Mouse (Mus musculus) E14TG2a.4 (cell line): Measurements from ENCODE around the gene Tmem178b.

Experiments used
- CTCF ChIP-seq: conservative IDR thresholded peaks from 2 replicates; pipeline ENCODE4 v1.5.1; 2014; ENCODE audit warnings: low read length
- NANOG ChIP-seq: IDR thresholded peaks from 2 replicates; pipeline ENCODE4 v1.6.1; 2014; ENCODE audit warnings: borderline replicate concordance, low read length, mixed read lengths
- POU5F1 ChIP-seq: IDR thresholded peaks from 2 replicates; pipeline ENCODE4 v1.6.1; 2014; ENCODE audit warnings: low read length, borderline replicate concordance

DNA sequence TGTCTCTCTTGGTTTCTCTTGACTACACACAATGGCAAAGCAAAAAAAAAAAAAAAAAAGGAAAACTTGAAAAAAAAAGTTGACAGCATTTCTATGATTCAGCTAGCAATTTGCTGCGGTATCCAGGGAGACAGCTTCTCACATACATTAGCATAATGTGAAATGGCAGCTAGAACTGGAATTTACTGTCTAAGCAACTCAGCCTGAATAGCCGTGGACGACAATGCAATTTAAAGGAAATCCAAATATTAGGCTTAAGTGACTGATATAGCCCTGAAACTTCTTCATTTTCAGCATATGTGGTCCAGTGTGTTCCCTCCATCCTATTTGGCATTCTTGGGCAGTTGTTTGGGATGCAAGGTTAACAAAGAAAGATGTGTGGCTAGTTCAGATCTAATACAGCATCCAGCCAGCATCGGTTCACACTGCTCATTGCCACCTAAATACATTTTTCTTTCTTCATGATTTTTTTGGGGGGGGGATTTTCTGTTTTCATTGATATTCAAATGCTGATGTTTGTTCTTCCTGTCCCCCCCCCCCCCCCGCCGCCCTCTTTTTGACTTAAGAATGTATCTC lies 176.9 kb downstream of the Tmem178b start:
- TF ChIP-seq CTCF, result no peak
- TF ChIP-seq NANOG, result no peak
- TF ChIP-seq POU5F1, result no peak
